Mouse (Mus musculus) limb, embryonic 15.5 days (tissue): Measurements from ENCODE around the gene Decr2. TPM values are rescaled to one million over a fixed set of nuclear protein-coding genes. Genes with fewer than 3 reads are reported as not detected.
"Not testable (repeated sequence)": the region's sequence is repeated elsewhere in the genome, so short reads cannot be mapped to it uniquely, and the experiment has no call there.

ENCODE experiments used
- ATAC-seq: fragments of 200-750 bp; cut with Nextera tagmentation; 2 replicates; pipeline ENCODE4 v1.8.0; 2017; ENCODE audit warnings: low read depth, moderate TSS enrichment; ENCODE audit not compliant: insufficient number of reproducible peaks, low FRiP score, low TSS enrichment
- H3K27ac ChIP-seq: fragments of 300-500 bp; sonication (generic); 2 replicates; pipeline ENCODE4 v1.5.1; 2015; ENCODE audit warnings: moderate library complexity, mild to moderate bottlenecking, inconsistent platforms
- H3K27me3 ChIP-seq: fragments of 300-500 bp; sonication (generic); 2 replicates; pipeline ENCODE4 v1.6.1; 2015; ENCODE audit warnings: inconsistent platforms
- H3K36me3 ChIP-seq: fragments of 300-500 bp; sonication (generic); 2 replicates; pipeline ENCODE4 v1.6.1; 2015; ENCODE audit warnings: inconsistent platforms
- H3K4me1 ChIP-seq: fragments of 300-500 bp; sonication (generic); 2 replicates; pipeline ENCODE4 v1.6.1; 2015; ENCODE audit warnings: inconsistent platforms
- H3K4me2 ChIP-seq: fragments of 300-500 bp; sonication (generic); 2 replicates; pipeline ENCODE4 v1.6.1; 2015; ENCODE audit warnings: mild to moderate bottlenecking, inconsistent platforms
- H3K4me3 ChIP-seq: fragments of 300-500 bp; sonication (generic); 2 replicates; pipeline ENCODE4 v1.5.1; 2015; ENCODE audit warnings: mild to moderate bottlenecking, inconsistent platforms
- H3K9ac ChIP-seq: fragments of 300-500 bp; sonication (generic); 2 replicates; pipeline ENCODE4 v1.6.1; 2015; ENCODE audit warnings: inconsistent platforms
- H3K9me3 ChIP-seq: fragments of 300-500 bp; sonication (generic); 2 replicates; pipeline ENCODE4 v1.6.1; 2016; ENCODE audit warnings: inconsistent platforms
- WGBS: fragments of 180-500 bp; shearing (Covaris S2); methylation state at CpG from one replicate; pipeline ENCODE4 v1.1.7; 2015; 5-methylcytosine and 5-hydroxymethylcytosine counted together
- polyA plus RNA-seq: library from polyadenylated mRNA; unstranded; fragments of >200 nt; fragmentation: Nextera tagmentation; extraction: Ambion mirVana; gene quantifications from 2 replicates; pipeline ENCODE4 v1.2.1, GENCODE M21; 2015

Gene Decr2
- polyA plus RNA-seq, 1 experiment from 2014 or later = 39.8 TPM

DNA sequence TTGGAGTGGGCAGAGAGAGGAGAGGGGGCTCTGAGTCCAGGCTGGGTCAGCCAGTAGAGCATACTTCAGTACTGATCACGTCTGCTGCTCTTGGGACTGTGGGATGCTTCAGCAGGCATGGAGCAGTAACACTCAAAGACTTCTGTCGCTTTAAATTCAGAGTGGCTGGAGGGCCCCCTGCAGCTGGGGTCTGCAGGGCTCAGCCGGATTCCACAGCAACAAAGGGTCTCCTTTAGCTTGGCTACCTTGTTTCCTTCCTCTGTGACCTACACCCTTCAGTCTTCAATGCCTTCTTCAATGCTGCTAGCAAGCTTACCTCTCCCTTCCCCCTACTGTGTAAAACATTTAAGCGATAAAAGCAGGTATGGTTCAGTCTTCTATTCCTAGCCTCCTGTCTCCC is 20.9 kb upstream of the Decr2 start:
- no peak overlapping the region for H3K9ac ChIP-seq
- no peak overlapping the region for H3K4me2 ChIP-seq
- WGBS = 6% methylated on average over 4 of the region's 4 CpGs
- H3K27ac ChIP-seq = no peak overlapping the region
- H3K9me3 ChIP-seq = no peaks in the 10 kb centered on the region
- no peaks in the 10 kb centered on the region for H3K36me3 ChIP-seq
- peaks cover 13% of the 10 kb centered on the region for H3K4me1 ChIP-seq
- H3K27me3 ChIP-seq = peaks cover 65% of the 10 kb centered on the region
- no peak overlapping the region for H3K4me3 ChIP-seq
- ATAC-seq = no peak

DNA sequence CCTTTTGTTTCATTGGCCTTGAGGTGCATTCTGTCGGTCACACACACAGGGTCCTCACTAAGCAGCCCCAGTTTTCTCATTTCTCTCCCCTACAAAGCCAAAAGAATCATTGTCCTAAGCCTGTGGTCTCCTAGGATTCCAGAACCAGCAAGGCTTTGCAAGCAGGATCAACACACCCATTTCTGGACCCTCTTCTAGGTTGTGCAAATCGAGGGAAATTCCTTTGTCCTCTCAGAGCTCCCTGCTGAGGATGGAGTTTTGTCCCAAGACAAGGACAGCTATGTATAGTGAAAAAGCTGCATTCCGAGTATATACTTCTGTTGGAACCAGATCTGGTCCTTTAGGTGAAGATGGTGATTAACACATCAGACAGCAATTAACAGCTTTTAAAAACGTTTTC is 20.0 kb upstream of the Decr2 start:
- no peaks in the 10 kb centered on the region for H3K36me3 ChIP-seq
- H3K4me3 ChIP-seq = no peak overlapping the region
- no peak for ATAC-seq
- H3K9ac ChIP-seq = no peak overlapping the region
- WGBS = 30% methylated on average over 4 of the region's 4 CpGs
- peaks cover 57% of the 10 kb centered on the region for H3K27me3 ChIP-seq
- no peaks in the 10 kb centered on the region for H3K9me3 ChIP-seq
- H3K27ac ChIP-seq = no peak overlapping the region
- H3K4me1 ChIP-seq = peaks cover 13% of the 10 kb centered on the region
- H3K4me2 ChIP-seq = no peak overlapping the region

DNA sequence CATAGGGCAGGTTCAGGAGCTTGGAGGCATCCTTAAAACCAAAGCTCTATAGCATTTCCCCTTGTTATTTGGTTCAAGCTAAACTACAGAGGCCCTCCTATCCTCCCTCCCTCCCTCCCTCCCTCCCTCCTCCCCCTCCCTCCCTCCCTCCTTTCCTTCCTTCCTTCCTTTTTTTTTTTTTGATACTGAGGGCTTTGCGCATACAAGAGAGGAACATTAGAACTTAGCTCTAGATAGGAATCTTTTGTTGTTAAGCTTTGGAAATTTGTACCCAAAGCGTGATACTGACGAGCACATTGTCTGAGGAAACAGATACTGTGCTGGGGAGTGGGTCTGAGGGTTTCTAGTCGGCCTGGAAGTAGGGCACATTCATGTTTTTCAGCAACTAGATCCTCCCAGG is 15.5 kb upstream of the Decr2 start:
- no peaks in the 10 kb centered on the region for H3K4me1 ChIP-seq
- no peaks in the 10 kb centered on the region for H3K9me3 ChIP-seq
- peaks cover 11% of the 10 kb centered on the region for H3K27me3 ChIP-seq
- H3K4me2 ChIP-seq = no peak overlapping the region
- H3K27ac ChIP-seq = no peak overlapping the region
- H3K36me3 ChIP-seq = no peaks in the 10 kb centered on the region
- ATAC-seq = no peak
- no peak overlapping the region for H3K9ac ChIP-seq
- H3K4me3 ChIP-seq = no peak overlapping the region
- 43% methylated on average over 3 of the region's 4 CpGs for WGBS

DNA sequence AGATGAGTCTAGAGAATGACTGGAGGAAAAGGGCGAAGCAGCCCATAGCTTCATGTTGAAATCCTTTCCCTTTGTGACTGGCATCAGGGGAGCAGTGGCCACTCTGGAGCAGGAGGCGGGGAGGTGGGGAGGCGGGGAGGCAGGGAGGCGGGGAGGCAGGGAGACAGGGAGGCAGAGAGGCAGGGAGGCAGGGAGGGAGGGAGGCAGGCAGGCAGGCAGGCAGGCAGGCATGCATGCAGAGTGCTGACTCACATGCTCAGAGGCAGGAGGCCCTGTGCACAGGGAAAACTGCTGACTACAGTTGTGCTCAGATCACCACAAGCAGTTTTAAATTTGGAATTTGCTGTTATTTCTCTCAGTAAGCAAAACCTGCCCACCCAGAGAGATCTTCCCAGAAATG is 11.3 kb upstream of the Decr2 start:
- no peaks in the 10 kb centered on the region for H3K4me1 ChIP-seq
- no peak overlapping the region for H3K9ac ChIP-seq
- no peaks in the 10 kb centered on the region for H3K27me3 ChIP-seq
- H3K27ac ChIP-seq = no peak overlapping the region
- no peak overlapping the region for H3K4me3 ChIP-seq
- 45% methylated on average over 4 of the region's 4 CpGs for WGBS
- H3K4me2 ChIP-seq = no peak overlapping the region
- H3K36me3 ChIP-seq = no peaks in the 10 kb centered on the region
- no peak for ATAC-seq
- no peaks in the 10 kb centered on the region for H3K9me3 ChIP-seq

DNA sequence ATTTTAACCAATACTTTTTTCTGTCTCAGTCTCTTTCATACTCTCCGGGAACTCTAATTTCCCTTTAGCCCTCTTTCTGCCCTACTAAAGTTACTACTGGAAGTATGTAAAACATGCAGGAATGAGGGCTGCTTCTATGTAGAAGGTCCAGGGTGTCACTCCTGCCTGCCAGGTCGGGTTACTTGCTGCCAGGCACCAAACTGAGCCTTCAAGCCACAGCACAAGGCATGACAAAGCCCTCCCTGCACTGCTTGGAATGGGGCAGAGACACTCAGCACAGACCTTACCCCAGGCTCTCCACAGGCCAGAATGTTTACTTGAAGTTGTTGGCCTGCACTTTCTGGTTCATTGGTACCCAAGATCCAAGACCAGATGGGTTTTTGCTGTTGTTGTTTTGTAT is 10.0 kb upstream of the Decr2 start:
- no peaks in the 10 kb centered on the region for H3K36me3 ChIP-seq
- H3K4me1 ChIP-seq = 0 out of 2 replicates have a peak, but pooled peaks cover 3% of the 10 kb centered on the region
- no peak for ATAC-seq
- no peaks in the 10 kb centered on the region for H3K9me3 ChIP-seq
- H3K9ac ChIP-seq = no peak overlapping the region
- H3K27ac ChIP-seq = no peak overlapping the region
- no peak overlapping the region for H3K4me3 ChIP-seq
- no peaks in the 10 kb centered on the region for H3K27me3 ChIP-seq
- 45% methylated on average over 2 of the region's 2 CpGs for WGBS
- H3K4me2 ChIP-seq = no peak overlapping the region

DNA sequence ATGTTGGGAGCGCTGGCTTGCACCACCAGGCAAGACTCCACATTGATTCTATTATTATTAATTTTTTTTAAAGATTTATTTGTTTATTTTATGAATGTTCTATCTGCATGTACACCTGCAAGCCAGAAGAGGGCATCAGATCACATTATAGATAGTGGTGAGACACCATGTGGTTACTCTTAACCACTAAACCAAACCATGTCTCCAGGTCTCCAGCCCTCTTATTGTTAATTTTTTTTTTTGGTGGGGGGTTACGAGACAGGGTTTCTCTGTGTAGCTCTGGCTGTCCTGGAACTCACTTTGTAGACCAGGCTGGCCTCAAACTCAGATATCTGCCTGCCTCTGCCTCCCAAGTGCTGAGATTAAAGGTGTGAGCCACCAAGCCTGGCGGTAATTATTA is 9.2 kb upstream of the Decr2 start:
- not testable (repeated sequence) for ATAC-seq, H3K9me3 ChIP-seq, H3K36me3 ChIP-seq, H3K27ac ChIP-seq, H3K27me3 ChIP-seq, H3K9ac ChIP-seq, H3K4me2 ChIP-seq, H3K4me3 ChIP-seq
- H3K4me1 ChIP-seq = peaks cover 10% of the 10 kb centered on the region; the same call in 1 of the 2 replicates
- WGBS = 73% methylated on average over 3 of the region's 3 CpGs

DNA sequence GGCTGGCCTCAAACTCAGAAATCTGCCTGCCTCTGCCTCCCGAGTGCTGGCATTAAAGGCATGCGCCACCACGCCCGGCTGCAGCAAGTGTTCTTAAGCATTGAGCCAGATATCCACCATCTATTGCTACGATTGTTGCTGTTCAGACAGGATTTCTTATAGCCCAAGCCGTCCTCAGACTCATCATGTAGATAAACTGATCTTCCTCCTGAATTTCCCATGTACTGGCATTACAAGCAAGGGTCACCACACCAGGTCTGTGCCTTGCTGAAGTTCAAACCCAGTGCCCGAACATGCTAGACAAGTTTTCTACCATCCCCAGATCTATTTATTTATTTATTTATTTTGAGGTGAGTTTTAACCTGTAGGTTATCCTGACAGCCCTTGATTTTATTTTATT is 8.3 kb upstream of the Decr2 start:
- H3K27ac ChIP-seq = no peak overlapping the region
- 0 out of 2 replicates have a peak, but pooled peaks cover 3% of the 10 kb centered on the region for H3K36me3 ChIP-seq
- H3K9ac ChIP-seq = no peak overlapping the region
- no peak overlapping the region for H3K4me2 ChIP-seq
- ATAC-seq = no peak
- no peaks in the 10 kb centered on the region for H3K27me3 ChIP-seq
- H3K9me3 ChIP-seq = no peaks in the 10 kb centered on the region
- WGBS = 87% methylated on average over 7 of the region's 7 CpGs
- H3K4me1 ChIP-seq = peaks cover 13% of the 10 kb centered on the region; the same call in 1 of the 2 replicates
- H3K4me3 ChIP-seq = no peak overlapping the region

DNA sequence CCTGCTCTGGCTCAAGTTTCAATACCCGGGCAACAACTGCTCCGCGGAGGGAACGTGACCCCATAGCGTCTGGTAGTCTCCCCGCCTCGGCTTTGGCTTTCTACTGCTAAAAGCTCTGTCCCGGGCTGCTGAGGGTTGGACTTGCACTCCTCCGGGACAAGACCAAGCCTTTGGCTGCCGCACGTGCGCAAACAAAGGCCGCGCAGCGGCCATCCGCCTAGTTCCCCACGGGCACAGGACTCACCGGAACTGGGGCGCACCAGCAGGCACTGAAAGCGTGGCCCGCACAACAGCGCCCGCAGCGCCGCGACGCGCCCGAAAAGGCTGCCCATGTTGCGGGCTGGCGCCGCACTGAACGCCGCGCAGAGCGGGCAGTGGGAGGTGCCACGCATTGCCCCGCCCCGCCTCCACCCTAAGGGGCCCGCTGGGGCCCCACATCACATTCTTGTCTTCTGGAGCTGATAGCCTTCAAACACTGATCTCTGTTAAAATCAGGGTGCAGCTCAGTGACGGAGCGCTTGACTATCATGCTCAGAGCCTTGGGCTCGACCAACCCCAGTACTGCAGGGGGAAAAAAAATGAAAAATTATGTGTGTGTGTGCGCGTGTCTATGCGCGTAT is 5.1 kb upstream of the Decr2 start, which contains the start of gene Nme4:
Gene Nme4, minus strand, starts transcription at position 482 of the 620 bp plus-strand sequence.
- Histone ChIP-seq H3K9ac (peak within 1 kb of the TSS; percentile 74), H3K36me3 (peaks cover 11% of the 10 kb centered on the region), H3K27ac (peak within 1 kb of the TSS; percentile 84), H3K4me1 (peaks cover 13% of the 10 kb centered on the region; the same call in 1 of the 2 replicates), H3K4me3 (peak within 1 kb of the TSS; percentile 66), H3K4me2 (peak within 1 kb of the TSS; percentile 73), H3K9me3 (no peaks in the 10 kb centered on the region), H3K27me3 (no peaks in the 10 kb centered on the region)
- ATAC-seq = peak; percentile 49; the same call in 1 of the 2 replicates
- WGBS = 2% methylated on average over 47 of the region's 47 CpGs

DNA sequence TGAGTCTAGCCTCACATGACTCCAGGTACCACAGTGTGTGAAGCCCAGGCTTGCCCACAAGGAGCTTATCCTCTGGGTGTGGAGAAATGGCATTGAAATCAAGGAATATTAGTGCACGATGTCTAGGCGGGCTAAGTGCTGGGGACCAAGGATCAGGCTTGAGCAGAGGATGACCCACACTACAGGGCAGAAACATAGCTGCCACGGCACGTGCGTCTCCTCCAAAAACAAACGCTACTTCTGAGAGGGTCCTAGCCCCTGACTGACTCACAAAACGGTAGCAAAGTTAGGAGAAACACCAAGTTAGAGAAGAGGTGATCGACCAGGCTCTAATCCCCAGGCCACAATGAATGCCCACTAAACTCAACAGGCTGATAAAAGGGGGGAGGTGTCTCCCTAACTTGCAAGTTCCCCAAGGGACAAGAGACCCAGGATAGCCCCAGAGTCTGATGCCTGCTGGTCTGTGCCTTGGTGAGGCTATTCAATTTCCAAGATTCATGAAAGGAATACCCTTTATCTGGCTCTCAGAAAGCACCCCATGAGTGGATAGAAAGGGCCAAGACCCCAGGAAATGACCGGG is 4.5 kb upstream of the Decr2 start:
- H3K27ac ChIP-seq = 0 out of 2 replicates have a peak overlapping the region, but pooled peaks have one; percentile 84
- peaks cover 11% of the 10 kb centered on the region for H3K36me3 ChIP-seq
- 30% methylated on average over 9 of the region's 9 CpGs for whole genome bisulfite sequencing
- ATAC-seq = no peak
- peak overlapping the region; percentile 74; the same call in 1 of the 2 replicates for H3K9ac ChIP-seq
- H3K4me1 ChIP-seq = peaks cover 17% of the 10 kb centered on the region
- no peaks in the 10 kb centered on the region for H3K27me3 ChIP-seq
- no peaks in the 10 kb centered on the region for H3K9me3 ChIP-seq
- H3K4me3 ChIP-seq = peak overlapping the region; percentile 66
- peak overlapping the region; percentile 73 for H3K4me2 ChIP-seq

DNA sequence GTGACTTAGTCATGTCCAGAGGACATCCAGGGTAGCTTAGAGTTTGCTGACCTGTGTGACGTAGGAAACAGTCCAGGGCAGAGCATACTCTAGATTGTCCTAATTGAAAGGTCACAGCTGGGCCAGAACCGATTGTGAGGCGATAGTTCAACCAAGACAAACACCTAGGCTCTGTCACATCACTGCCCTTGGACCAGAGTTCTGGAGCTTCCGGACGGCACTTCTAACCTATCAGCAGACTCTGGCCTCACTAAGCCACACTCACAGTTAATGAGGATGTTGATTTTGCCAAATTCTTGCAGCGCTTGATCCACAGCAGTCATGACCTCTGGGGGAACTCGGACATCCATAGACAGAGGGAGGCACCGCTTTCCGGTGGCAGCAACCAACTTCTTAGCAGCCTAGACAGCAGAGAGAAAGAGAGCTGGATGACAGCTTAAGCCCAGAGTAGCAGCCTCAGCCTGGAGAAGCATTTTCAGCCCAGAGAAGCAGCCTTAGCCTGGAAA is 3.0 kb downstream of the Decr2 start:
- WGBS = 93% methylated on average over 9 of the region's 9 CpGs
- Histone ChIP-seq H3K36me3 (peaks cover 32% of the 10 kb centered on the region), H3K4me3 (no peak overlapping the region), H3K4me2 (no peak overlapping the region), H3K27ac (no peak overlapping the region), H3K9me3 (no peaks in the 10 kb centered on the region), H3K9ac (no peak overlapping the region), H3K4me1 (peaks cover 7% of the 10 kb centered on the region), H3K27me3 (no peaks in the 10 kb centered on the region)
- no peak for ATAC-seq

DNA sequence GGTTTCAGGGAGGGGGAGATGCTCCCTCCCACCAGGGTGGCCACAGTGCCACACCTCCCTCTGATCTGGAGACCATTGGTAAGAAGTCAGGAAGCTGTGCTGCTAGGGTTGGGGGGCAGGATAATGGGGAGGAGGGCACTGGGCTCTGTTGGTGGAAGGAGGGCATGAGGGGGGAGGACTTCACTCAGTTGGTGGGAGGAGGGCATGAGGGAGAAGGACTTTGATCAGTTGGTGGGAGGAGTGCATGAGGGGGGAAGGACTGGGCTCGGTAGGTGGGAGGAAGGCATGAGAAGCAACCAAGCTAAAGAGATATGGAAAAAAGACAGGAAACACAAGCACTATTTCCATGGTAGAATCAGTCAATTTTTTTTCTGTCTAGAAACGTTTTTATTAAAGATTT is 9.3 kb downstream of the Decr2 start:
- Histone ChIP-seq H3K4me2 (no peak overlapping the region), H3K4me3 (no peak overlapping the region), H3K4me1 (no peaks in the 10 kb centered on the region), H3K9ac (no peak overlapping the region), H3K36me3 (peaks cover 21% of the 10 kb centered on the region), H3K9me3 (no peaks in the 10 kb centered on the region), H3K27me3 (no peaks in the 10 kb centered on the region), H3K27ac (no peak overlapping the region)
- WGBS = 40% methylated on average over 2 of the region's 2 CpGs
- no peak for ATAC-seq

DNA sequence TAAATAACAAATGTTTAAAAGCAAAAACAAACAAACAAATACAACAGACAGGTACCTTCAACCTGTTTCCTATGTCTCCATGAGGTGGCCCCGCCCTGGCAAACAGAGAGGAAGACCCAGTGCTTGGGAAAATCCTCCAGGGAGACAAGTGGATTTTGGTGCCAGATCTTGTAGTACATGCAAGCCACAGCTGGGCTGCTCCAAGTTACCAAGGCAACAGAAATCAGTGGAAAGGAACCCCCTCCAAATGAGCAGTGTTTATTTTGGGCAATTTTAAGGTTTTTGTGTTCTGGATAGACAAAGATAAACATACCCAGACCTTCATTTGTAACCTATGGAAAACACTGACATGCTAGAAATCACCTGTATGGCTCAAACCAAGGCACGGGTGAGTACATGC is 11.3 kb downstream of the Decr2 start:
- no peaks in the 10 kb centered on the region for H3K27me3 ChIP-seq
- no peak overlapping the region for H3K9ac ChIP-seq
- H3K4me1 ChIP-seq = no peaks in the 10 kb centered on the region
- no peak overlapping the region for H3K27ac ChIP-seq
- no peak overlapping the region for H3K4me2 ChIP-seq
- peaks cover 13% of the 10 kb centered on the region for H3K36me3 ChIP-seq
- H3K9me3 ChIP-seq = no peaks in the 10 kb centered on the region
- WGBS = 77% methylated on average over 2 of the region's 2 CpGs
- no peak for ATAC-seq
- H3K4me3 ChIP-seq = no peak overlapping the region
